Mouse (Mus musculus): ENCODE measurements around the gene Slc34a2. TPM values are rescaled to one million over a fixed set of nuclear protein-coding genes. Genes with fewer than 3 reads are reported as not detected.
A peak's percentile ranks its signal among the peaks of the same experiment; 100 is the strongest.

The Slc34a2 gene
- total RNA-seq, 2 experiments from 2014 or later: not detected

GRCm38 (mm10) chr5:53023901-53024300, 14.0 kb upstream of the Slc34a2 start:
- ATAC-seq (replicated peaks; ENCODE audit: poor library complexity, severe bottlenecking): no peak

GRCm38 (mm10) chr5:53025276-53025973, 12.5 kb upstream of the Slc34a2 start:
- ATAC-seq (replicated peaks; ENCODE audit: poor library complexity, severe bottlenecking): no peak

GRCm38 (mm10) chr5:53031346-53031745, 6.5 kb upstream of the Slc34a2 start:
- ATAC-seq (replicated peaks; ENCODE audit: poor library complexity, severe bottlenecking): no peak

GRCm38 (mm10) chr5:53042034-53042748, 4.3 kb downstream of the Slc34a2 start:
- no peak for ATAC-seq (replicated peaks; ENCODE audit: poor library complexity, severe bottlenecking)

- no peak for ATAC-seq (replicated peaks; ENCODE audit: poor library complexity, severe bottlenecking)
Measured at GRCm38 (mm10) chr5:53042771-53043371, 5.0 kb downstream of the Slc34a2 start.

- no peak for ATAC-seq (replicated peaks; ENCODE audit: poor library complexity, severe bottlenecking)
Measured at GRCm38 (mm10) chr5:53043716-53044115, 5.8 kb downstream of the Slc34a2 start.

- no peak for ATAC-seq (replicated peaks; ENCODE audit: poor library complexity, severe bottlenecking)
Measured at GRCm38 (mm10) chr5:53047951-53048350, 10.1 kb downstream of the Slc34a2 start.

GRCm38 (mm10) chr5:53048599-53048998, 10.7 kb downstream of the Slc34a2 start:
- no peak for ATAC-seq (replicated peaks; ENCODE audit: poor library complexity, severe bottlenecking)

GRCm38 (mm10) chr5:53049046-53049445, 11.2 kb downstream of the Slc34a2 start:
- peak; percentile 33; the same call in 1 of the 2 replicates for ATAC-seq (replicated peaks; ENCODE audit: poor library complexity, severe bottlenecking)

- ATAC-seq (replicated peaks; ENCODE audit: poor library complexity, severe bottlenecking): no peak
Measured at GRCm38 (mm10) chr5:53050963-53051362, 13.1 kb downstream of the Slc34a2 start.

- ATAC-seq (replicated peaks; ENCODE audit: poor library complexity, severe bottlenecking): no peak
Measured at GRCm38 (mm10) chr5:53053246-53053645, 15.4 kb downstream of the Slc34a2 start.

- ATAC-seq (replicated peaks; ENCODE audit: poor library complexity, severe bottlenecking): no peak
Measured at GRCm38 (mm10) chr5:53061532-53062130, 23.8 kb downstream of the Slc34a2 start.

- ATAC-seq (replicated peaks; ENCODE audit: poor library complexity, severe bottlenecking): no peak
Measured at GRCm38 (mm10) chr5:53074553-53074952, 36.7 kb downstream of the Slc34a2 start.

GRCm38 (mm10) chr5:53078453-53078852, 40.6 kb downstream of the Slc34a2 start:
- ATAC-seq (replicated peaks; ENCODE audit: poor library complexity, severe bottlenecking): no peak

- no peak for ATAC-seq (replicated peaks; ENCODE audit: poor library complexity, severe bottlenecking)
Measured at GRCm38 (mm10) chr5:53087452-53087851, 49.6 kb downstream of the Slc34a2 start.

- ATAC-seq (replicated peaks; ENCODE audit: poor library complexity, severe bottlenecking): no peak
Measured at GRCm38 (mm10) chr5:53091331-53091730, 53.5 kb downstream of the Slc34a2 start.

GRCm38 (mm10) chr5:53101848-53102473, 64.1 kb downstream of the Slc34a2 start:
- ATAC-seq (replicated peaks; ENCODE audit: poor library complexity, severe bottlenecking): no peak

GRCm38 (mm10) chr5:53104177-53104855, 66.4 kb downstream of the Slc34a2 start:
- ATAC-seq (replicated peaks; ENCODE audit: poor library complexity, severe bottlenecking): no peak

GRCm38 (mm10) chr5:53105716-53106115, 67.8 kb downstream of the Slc34a2 start:
- ATAC-seq (replicated peaks; ENCODE audit: poor library complexity, severe bottlenecking): no peak

GRCm38 (mm10) chr5:53106125-53106524, 68.2 kb downstream of the Slc34a2 start:
- no peak for ATAC-seq (replicated peaks; ENCODE audit: poor library complexity, severe bottlenecking)

All from granulocyte monocyte progenitor cell, adult 5-6 weeks (primary cell).